Mouse (Mus musculus) myocyte (in vitro differentiated cells): ENCODE measurements at regions not wholly inside any gene's neighbourhood (a gene's known extent, or its start where the extent isn't known, plus 50 kb on each side); places are given as distances from the start of the nearest gene placed in this dataset.

Source experiments
- MYOD1 ChIP-seq, 3 experiments: IDR thresholded peaks; one replicate each; pipeline ENCODE4 v1.6.1; 2011; ENCODE audit warnings: control low read depth in 2 of 3, low read depth in 2 of 3, mild to moderate bottlenecking in 2 of 3, moderate library complexity in 1 of 3; ENCODE audit not compliant: insufficient read length in 2 of 3, control insufficient read depth in 1 of 3
- POLR2A ChIP-seq: IDR thresholded peaks from one replicate; pipeline ENCODE4 v1.6.1; 2011; ENCODE audit warnings: low read depth, mild to moderate bottlenecking, control low read depth, moderate library complexity; ENCODE audit not compliant: insufficient read length
- POLR2AphosphoS2 ChIP-seq: IDR thresholded peaks from one replicate; pipeline ENCODE4 v1.6.1; 2011; ENCODE audit warnings: low read depth, control low read depth; ENCODE audit not compliant: insufficient read length

- no peak for TF ChIP-seq POLR2A
- TF ChIP-seq MYOD1 (IDR thresholded peaks at IDR 0.05; ENCODE audit: control insufficient read depth in 1 of 3, insufficient read length in 2 of 3, low read depth in 2 of 3) = no peak
- no peak for TF ChIP-seq POLR2AphosphoS2
Observed at GRCm38 (mm10) chr3:28183061-28183762, 79.8 kb upstream of the Tnik start.
